Mouse (Mus musculus) midbrain, embryonic 12.5 days (tissue): ENCODE results near the gene Colq. TPM values are rescaled to one million over a fixed set of nuclear protein-coding genes. Genes with fewer than 3 reads are reported as not detected.
"Not testable (repeated sequence)": the region's sequence is repeated elsewhere in the genome, so short reads cannot be mapped to it uniquely, and the experiment has no call there.

Experiments used
- ATAC-seq: fragments of 200-750 bp; cut with Nextera tagmentation; 2 replicates; pipeline ENCODE4 v1.8.0; 2017; ENCODE audit warnings: low read depth, moderate TSS enrichment, moderate library complexity; ENCODE audit not compliant: low FRiP score
- H3K27ac ChIP-seq: fragments of 300-500 bp; sonication (generic); replicated peaks from 2 replicates; pipeline ENCODE4 v1.5.1; 2016; ENCODE audit warnings: mild to moderate bottlenecking
- H3K27me3 ChIP-seq: fragments of 300-500 bp; sonication (generic); 2 replicates; pipeline ENCODE4 v1.6.1; 2016; ENCODE audit warnings: mild to moderate bottlenecking
- H3K36me3 ChIP-seq: fragments of 300-500 bp; sonication (generic); 2 replicates; pipeline ENCODE4 v1.6.1; 2016
- H3K4me1 ChIP-seq: fragments of 300-500 bp; sonication (generic); 2 replicates; pipeline ENCODE4 v1.6.1; 2016
- H3K4me2 ChIP-seq: fragments of 300-500 bp; sonication (generic); replicated peaks from 2 replicates; pipeline ENCODE4 v1.6.1; 2016; ENCODE audit warnings: mild to moderate bottlenecking, moderate library complexity
- H3K4me3 ChIP-seq: fragments of 300-500 bp; sonication (generic); 2 replicates; pipeline ENCODE4 v1.5.1; 2016; ENCODE audit warnings: mild to moderate bottlenecking
- H3K9ac ChIP-seq: fragments of 300-500 bp; sonication (generic); replicated peaks from 2 replicates; pipeline ENCODE4 v1.6.1; 2016; ENCODE audit warnings: mild to moderate bottlenecking, moderate library complexity
- H3K9me3 ChIP-seq: fragments of 300-500 bp; sonication (generic); 2 replicates; pipeline ENCODE4 v1.6.1; 2016; ENCODE audit warnings: mild to moderate bottlenecking
- WGBS: fragments of 180-500 bp; shearing (Covaris S2); methylation state at CpG from one replicate; pipeline ENCODE4 v1.1.7; 2016; 5-methylcytosine and 5-hydroxymethylcytosine counted together
- polyA plus RNA-seq: library from polyadenylated mRNA; unstranded; fragments of >200 nt; fragmentation: Nextera tagmentation; extraction: Ambion mirVana; gene quantifications from 2 replicates; pipeline ENCODE4 v1.2.1, GENCODE M21; 2016

The Colq gene
- 0.06 TPM in 1 of 2 replicates, not detected in the other for polyA plus RNA-seq

DNA sequence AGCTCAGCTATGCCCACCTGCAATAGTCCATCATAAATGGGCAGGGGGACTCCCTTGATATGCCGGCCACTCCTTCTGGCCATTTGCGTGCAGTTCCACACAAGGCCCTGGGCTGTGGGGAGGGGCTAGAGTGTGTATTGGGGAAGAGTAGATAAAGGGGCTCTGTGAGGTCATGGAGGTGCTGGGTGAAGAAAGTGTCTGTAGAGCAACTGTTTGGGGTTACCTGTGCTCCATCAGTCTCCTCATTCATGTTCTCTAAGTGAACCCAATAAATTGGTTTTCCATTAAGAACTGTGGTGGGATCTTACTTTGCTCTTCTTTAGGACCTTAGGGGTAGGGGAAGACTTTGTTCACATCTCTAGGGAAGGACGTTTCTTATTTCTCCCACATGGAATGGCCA is at the start of gene Colq:
Gene Colq (minus strand): TSS at position 101 of the 400 bp plus-strand sequence.
- H3K9me3 ChIP-seq, result no peaks in the 10 kb centered on the region
- no peak within 1 kb of the TSS for H3K4me3 ChIP-seq
- ATAC-seq, result no peak
- no peak within 1 kb of the TSS for H3K4me2 ChIP-seq
- no peaks in the 10 kb centered on the region for H3K27me3 ChIP-seq
- H3K9ac ChIP-seq, result no peak within 1 kb of the TSS
- no peaks in the 10 kb centered on the region for H3K4me1 ChIP-seq
- WGBS, result 86% methylated on average over 3 of the region's 3 CpGs
- H3K36me3 ChIP-seq, result no peaks in the 10 kb centered on the region
- no peak within 1 kb of the TSS for H3K27ac ChIP-seq

DNA sequence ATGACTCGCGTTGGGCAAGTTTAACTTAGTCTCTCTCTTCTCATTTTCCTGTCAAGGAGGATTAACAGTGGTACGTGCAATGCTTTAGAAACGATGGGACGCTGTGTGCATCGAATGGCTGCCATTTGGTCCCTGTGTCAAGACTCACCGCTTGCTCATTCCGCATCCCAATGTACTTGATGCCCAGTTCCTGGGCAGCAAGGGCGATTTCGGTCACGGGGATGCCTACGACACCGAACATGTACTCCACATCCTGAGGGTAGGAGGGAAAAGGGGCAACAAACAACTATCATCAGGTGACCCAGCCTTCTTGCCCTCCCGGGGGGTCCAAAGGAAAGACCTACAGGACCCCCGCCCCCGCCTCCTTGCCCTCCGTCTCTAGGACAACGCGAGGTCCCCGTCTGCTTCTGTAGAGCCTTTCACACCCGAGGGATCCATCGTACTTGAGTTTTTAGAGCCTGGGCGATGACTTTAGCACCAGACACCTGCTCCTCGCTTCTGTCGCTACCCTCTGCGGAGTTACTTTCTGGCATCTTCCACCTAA is 49.3 kb upstream of the Colq start, which contains the start of gene Gm49387:
Gene Gm49387 (minus strand): TSS at position 533 of the 544 bp plus-strand sequence.
- H3K4me2 ChIP-seq, result peak within 1 kb of the TSS; percentile 76
- H3K9me3 ChIP-seq, result no peaks in the 10 kb centered on the region
- peaks cover 10% of the 10 kb centered on the region for H3K4me1 ChIP-seq
- 3% methylated on average over 26 of the region's 26 CpGs for WGBS
- no peaks in the 10 kb centered on the region for H3K27me3 ChIP-seq
- peak within 1 kb of the TSS; percentile 55 for H3K9ac ChIP-seq
- H3K4me3 ChIP-seq, result peak within 1 kb of the TSS; percentile 62
- ATAC-seq, result no peak; the same call in none of the 2 replicates
- H3K27ac ChIP-seq, result peak within 1 kb of the TSS; percentile 70
- no peaks in the 10 kb centered on the region for H3K36me3 ChIP-seq

- no peak for ATAC-seq
- Histone ChIP-seq H3K4me2 (no peak overlapping the region), H3K9me3 (no peaks in the 10 kb centered on the region), H3K36me3 (no peaks in the 10 kb centered on the region), H3K27me3 (no peaks in the 10 kb centered on the region), H3K4me1 (no peaks in the 10 kb centered on the region), H3K4me3 (no peak overlapping the region), H3K9ac (no peak overlapping the region), H3K27ac (no peak overlapping the region)
- WGBS, result 42% methylated on average over 7 of the region's 7 CpGs
Observed at GRCm38 (mm10) chr14:31630677-31631076, 39.5 kb upstream of the Colq start.

- Histone ChIP-seq H3K4me2 (no peak overlapping the region), H3K27ac (no peak overlapping the region), H3K4me3 (no peak overlapping the region), H3K36me3 (no peaks in the 10 kb centered on the region), H3K9me3 (no peaks in the 10 kb centered on the region), H3K27me3 (no peaks in the 10 kb centered on the region), H3K9ac (no peak overlapping the region), H3K4me1 (no peaks in the 10 kb centered on the region)
- 90% methylated on average over 12 of the region's 12 CpGs for whole genome bisulfite sequencing
- ATAC-seq, result no peak
Observed at GRCm38 (mm10) chr14:31622748-31623147, 31.6 kb upstream of the Colq start.

GRCm38 (mm10) chr14:31620591-31621223 is 29.6 kb upstream of the Colq start:
- Histone ChIP-seq H3K4me3 (no peak overlapping the region), H3K4me1 (no peaks in the 10 kb centered on the region), H3K27ac (no peak overlapping the region), H3K36me3 (no peaks in the 10 kb centered on the region), H3K4me2 (no peak overlapping the region), H3K27me3 (no peaks in the 10 kb centered on the region), H3K9ac (no peak overlapping the region), H3K9me3 (no peaks in the 10 kb centered on the region)
- WGBS, result 67% methylated on average over 9 of the region's 9 CpGs
- ATAC-seq, result no peak

DNA sequence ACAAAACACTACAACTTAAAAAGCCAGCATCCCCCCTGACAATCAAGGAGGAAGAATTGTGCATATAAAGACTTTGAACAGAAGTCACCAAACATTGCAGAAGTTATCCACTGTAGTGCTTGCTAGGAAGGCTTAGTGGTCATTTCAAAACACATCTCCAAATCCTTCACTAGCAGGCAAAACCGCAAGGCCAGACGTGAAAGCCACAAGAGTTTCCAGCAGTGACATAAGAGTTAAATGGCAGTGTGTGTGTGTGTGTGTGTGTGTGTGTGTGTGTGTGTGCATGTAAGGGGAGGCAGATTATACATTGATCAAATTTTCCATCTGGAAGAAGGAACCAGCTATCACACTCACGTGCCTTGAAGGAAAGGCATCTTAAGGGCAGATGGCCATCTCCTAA is 26.9 kb upstream of the Colq start:
- no peaks in the 10 kb centered on the region for H3K4me1 ChIP-seq

GRCm38 (mm10) chr14:31617204-31617603 is 26.1 kb upstream of the Colq start:
- 93% methylated on average over 9 of the region's 9 CpGs for WGBS
- Histone ChIP-seq H3K9ac (no peak overlapping the region), H3K4me3 (no peak overlapping the region), H3K27me3 (no peaks in the 10 kb centered on the region), H3K4me2 (no peak overlapping the region), H3K9me3 (no peaks in the 10 kb centered on the region), H3K27ac (no peak overlapping the region), H3K4me1 (no peaks in the 10 kb centered on the region), H3K36me3 (no peaks in the 10 kb centered on the region)
- no peak for ATAC-seq

More for the DNA sequence above, 26.9 kb upstream of the Colq start:
- no peaks in the 10 kb centered on the region for H3K27me3 ChIP-seq
- no peak overlapping the region for H3K4me3 ChIP-seq
- ATAC-seq, result no peak
- WGBS, result 92% methylated on average over 3 of the region's 3 CpGs
- H3K27ac ChIP-seq, result no peak overlapping the region
- no peaks in the 10 kb centered on the region for H3K9me3 ChIP-seq
- H3K9ac ChIP-seq, result no peak overlapping the region
- no peak overlapping the region for H3K4me2 ChIP-seq
- no peaks in the 10 kb centered on the region for H3K36me3 ChIP-seq

GRCm38 (mm10) chr14:31613671-31614070 is 22.5 kb upstream of the Colq start:
- Histone ChIP-seq H3K4me3 (no peak overlapping the region), H3K4me2 (no peak overlapping the region), H3K9ac (no peak overlapping the region), H3K9me3 (no peaks in the 10 kb centered on the region), H3K36me3 (no peaks in the 10 kb centered on the region), H3K27me3 (no peaks in the 10 kb centered on the region), H3K4me1 (no peaks in the 10 kb centered on the region), H3K27ac (no peak overlapping the region)
- ATAC-seq, result no peak
- WGBS, result 85% methylated on average over 5 of the region's 5 CpGs

DNA sequence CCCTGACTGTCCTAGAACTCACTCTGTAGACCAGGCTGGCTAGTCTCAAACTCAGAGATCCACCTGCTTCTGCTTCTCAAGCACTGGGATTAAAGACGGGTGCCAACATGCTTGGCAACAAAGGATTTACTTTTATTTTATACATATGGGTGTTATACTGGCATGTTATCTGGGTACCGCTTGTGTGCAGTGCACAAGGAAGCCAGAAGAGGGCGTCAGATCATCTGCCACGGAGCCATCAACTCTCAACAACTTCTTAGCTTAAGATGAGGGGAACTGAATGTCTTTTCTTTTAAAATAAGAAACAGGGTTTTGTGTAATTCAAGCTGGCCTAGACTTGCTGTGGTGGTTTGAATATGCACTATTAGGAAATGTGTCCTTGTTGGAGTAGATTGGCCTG is 20.8 kb upstream of the Colq start:
- ATAC-seq, result no peak
- Histone ChIP-seq H3K4me1 (no peaks in the 10 kb centered on the region), H3K9ac (no peak overlapping the region), H3K36me3 (no peaks in the 10 kb centered on the region), H3K27ac (no peak overlapping the region), H3K9me3 (no peaks in the 10 kb centered on the region), H3K4me3 (no peak overlapping the region), H3K27me3 (no peaks in the 10 kb centered on the region), H3K4me2 (no peak overlapping the region)
- 63% methylated on average over 4 of the region's 4 CpGs for WGBS

DNA sequence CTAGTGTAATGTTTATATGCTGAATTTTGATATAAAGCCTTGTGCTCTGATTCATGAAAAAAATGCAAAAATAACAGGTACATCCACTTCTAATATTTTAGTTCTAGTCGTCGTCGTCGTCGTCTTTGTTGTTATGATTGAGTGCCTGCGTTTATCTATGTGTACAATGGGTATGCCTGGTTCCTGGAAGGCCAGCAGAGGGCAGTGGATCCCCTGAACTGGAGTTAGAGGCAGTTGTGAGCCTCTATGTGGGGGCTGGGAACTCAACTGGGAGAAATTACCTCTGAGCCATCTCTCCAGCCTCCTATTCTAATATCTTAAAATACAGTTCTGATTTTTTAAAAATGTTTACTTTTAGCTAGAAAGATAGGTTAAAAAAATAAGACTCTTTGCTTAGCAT is 14.4 kb upstream of the Colq start:
- H3K4me3 ChIP-seq, result no peak overlapping the region
- H3K4me2 ChIP-seq, result no peak overlapping the region
- WGBS, result 63% methylated on average over 6 of the region's 6 CpGs
- ATAC-seq, result no peak
- no peak overlapping the region for H3K27ac ChIP-seq
- no peaks in the 10 kb centered on the region for H3K36me3 ChIP-seq
- H3K9ac ChIP-seq, result no peak overlapping the region
- no peaks in the 10 kb centered on the region for H3K27me3 ChIP-seq
- no peaks in the 10 kb centered on the region for H3K9me3 ChIP-seq
- no peaks in the 10 kb centered on the region for H3K4me1 ChIP-seq

DNA sequence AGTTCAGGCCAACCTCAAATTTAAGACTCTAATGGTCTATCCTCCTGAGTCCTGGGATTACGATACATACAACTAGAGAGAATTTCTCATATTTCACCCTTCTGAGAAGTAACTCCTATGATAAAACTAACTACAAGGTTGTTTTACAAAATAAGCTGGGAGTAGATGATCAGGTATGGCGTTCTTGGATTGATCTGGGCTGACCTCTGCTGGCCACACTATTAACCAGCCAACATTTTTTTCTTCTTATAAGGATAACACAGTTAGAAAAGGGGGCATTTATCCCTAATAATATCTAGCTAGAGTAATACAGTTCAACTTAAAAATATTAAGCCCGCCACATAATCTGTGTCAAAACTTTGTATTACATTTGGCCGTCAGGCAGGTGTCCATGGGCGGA is 13.8 kb upstream of the Colq start:
- 84% methylated on average over 5 of the region's 5 CpGs for WGBS
- no peak overlapping the region for H3K4me2 ChIP-seq
- no peaks in the 10 kb centered on the region for H3K4me1 ChIP-seq
- no peak overlapping the region for H3K27ac ChIP-seq
- H3K4me3 ChIP-seq, result no peak overlapping the region
- ATAC-seq, result no peak
- no peaks in the 10 kb centered on the region for H3K36me3 ChIP-seq
- no peaks in the 10 kb centered on the region for H3K27me3 ChIP-seq
- H3K9me3 ChIP-seq, result no peaks in the 10 kb centered on the region
- no peak overlapping the region for H3K9ac ChIP-seq

GRCm38 (mm10) chr14:31602616-31602979 is 11.5 kb upstream of the Colq start:
- H3K27ac ChIP-seq, H3K4me1 ChIP-seq, H3K4me3 ChIP-seq, H3K9me3 ChIP-seq, H3K9ac ChIP-seq, H3K27me3 ChIP-seq, ATAC-seq, H3K36me3 ChIP-seq, H3K4me2 ChIP-seq: not testable (repeated sequence)
- whole genome bisulfite sequencing, result 85% methylated on average over 6 of the region's 6 CpGs
